Mouse (Mus musculus): ENCODE measurements around the gene Stkld1.

DNA sequence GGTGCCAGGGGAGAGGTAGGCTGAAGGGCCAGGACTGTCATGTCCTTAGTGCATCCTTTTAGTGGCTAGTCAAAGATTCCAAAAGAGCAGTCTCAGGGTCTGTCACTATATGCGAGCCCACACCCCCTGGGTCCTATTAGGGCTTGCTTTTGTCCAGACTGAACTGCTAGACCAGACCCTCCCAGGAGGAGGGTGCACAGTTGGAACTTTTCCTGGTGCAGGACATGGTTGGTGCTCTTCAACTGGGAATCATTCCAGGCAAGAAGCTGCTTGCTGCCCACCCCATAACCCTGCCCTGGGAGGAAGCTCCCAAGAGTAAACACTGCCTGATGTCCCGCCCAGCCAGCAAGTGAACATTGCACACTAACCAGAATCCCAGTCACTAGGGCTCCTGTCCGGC lies 39.3 kb downstream of the Stkld1 start, which contains the start of gene Adamts13:
- TF ChIP-seq CTCF (IDR thresholded peaks at IDR 0.05; ENCODE audit: low read depth, low read length) (no peak), POLR2AphosphoS5 (IDR thresholded peaks at IDR 0.05; ENCODE audit: insufficient replicate concordance, low read depth, low read length) (no peak), TAL1 (conservative IDR thresholded peaks at IDR 0.05; ENCODE audit: low read depth, low read length) (no peak), GATA1 (IDR thresholded peaks at IDR 0.05; ENCODE audit: borderline replicate concordance, low read length) (no peak), GATA2 (IDR thresholded peaks at IDR 0.05; ENCODE audit: borderline replicate concordance, low read depth, low read length) (no peak)

All from G1E (cell line).